Mouse (Mus musculus) CD8-positive naive resting alpha-beta T cell, adult 2 months (primary cell): ENCODE measurements around the gene Ndufa6.
A peak's percentile ranks its signal among the peaks of the same experiment; 100 is the strongest.

Source experiments
- DNase-seq, 2 experiments: peaks; one replicate each; pipeline ENCODE4 v3.0.0; 2022; ENCODE audit warnings: low read depth in 2 of 2, low spot score in 2 of 2

Gene Ndufa6

GRCm38 (mm10) chr15:82341675-82342542 lies 12.2 kb downstream of the Ndufa6 start:
- no peak for DNase-seq

GRCm38 (mm10) chr15:82341036-82341501 lies 13.1 kb downstream of the Ndufa6 start:
- DNase-seq: no peak

GRCm38 (mm10) chr15:82340414-82341035 lies 13.6 kb downstream of the Ndufa6 start:
- no peak for DNase-seq

- DNase-seq: no peak
Observed at GRCm38 (mm10) chr15:82339634-82340254, 14.4 kb downstream of the Ndufa6 start.

GRCm38 (mm10) chr15:82339150-82339549 lies 15.0 kb downstream of the Ndufa6 start:
- no peak for DNase-seq

GRCm38 (mm10) chr15:82338593-82339112 lies 15.5 kb downstream of the Ndufa6 start, which contains the start of the genes Naga, Pheta2 and Smdt1:
Gene Naga, minus strand, starts transcription at chr15:82338925.
Gene Pheta2, plus strand, starts transcription at chr15:82338942.
Gene Smdt1, plus strand, starts transcription at chr15:82338959.
- peak; percentile 75 to 87 for DNase-seq

GRCm38 (mm10) chr15:82337875-82338274 lies 16.2 kb downstream of the Ndufa6 start:
- DNase-seq: no peak

- DNase-seq: no peak
Observed at GRCm38 (mm10) chr15:82336629-82337028, 17.5 kb downstream of the Ndufa6 start.

- no peak for DNase-seq
Observed at GRCm38 (mm10) chr15:82335194-82335593, 18.9 kb downstream of the Ndufa6 start.

- no peak for DNase-seq
Observed at GRCm38 (mm10) chr15:82325382-82325781, 28.7 kb downstream of the Ndufa6 start.

- no peak for DNase-seq
Observed at GRCm38 (mm10) chr15:82322195-82322594, 31.9 kb downstream of the Ndufa6 start.

- no peak for DNase-seq
Observed at GRCm38 (mm10) chr15:82319613-82320012, 34.5 kb downstream of the Ndufa6 start.

- DNase-seq: no peak
Observed at GRCm38 (mm10) chr15:82317839-82318238, 36.3 kb downstream of the Ndufa6 start.

GRCm38 (mm10) chr15:82308416-82308815 lies 45.7 kb downstream of the Ndufa6 start:
- DNase-seq: no peak

- DNase-seq: no peak
Observed at GRCm38 (mm10) chr15:82307107-82307506, 47.0 kb downstream of the Ndufa6 start.
